Mouse (Mus musculus) cortical plate, adult 2 months (tissue): ENCODE results near the gene Braf. TPM values are rescaled to one million over a fixed set of nuclear protein-coding genes. Genes with fewer than 3 reads are reported as not detected.
A peak's percentile ranks its signal among the peaks of the same experiment; 100 is the strongest.

Experiments used
- H3K27ac ChIP-seq: fragments of 200-500 bp; 2 replicates; pipeline ENCODE4 v1.5.1; 2012; ENCODE audit warnings: low read length, control low read depth, inconsistent platforms; ENCODE audit not compliant: insufficient read depth
- H3K4me1 ChIP-seq: fragments of 200-500 bp; 2 replicates; pipeline ENCODE4 v1.6.1; 2011; ENCODE audit warnings: low read length; ENCODE audit not compliant: control insufficient read depth, insufficient read depth
- H3K4me3 ChIP-seq: fragments of 200-500 bp; 2 replicates; pipeline ENCODE4 v1.5.1; 2011; ENCODE audit warnings: mild to moderate bottlenecking, low read length, control low read depth; ENCODE audit not compliant: insufficient read depth
- CTCF ChIP-seq: fragments of 200-500 bp; IDR thresholded peaks from 2 replicates; pipeline ENCODE4 v1.5.1; 2011; ENCODE audit warnings: mild to moderate bottlenecking, control low read depth, low read length; ENCODE audit not compliant: insufficient read depth; ENCODE audit errors: extremely low read depth
- POLR2A ChIP-seq: fragments of 200-500 bp; IDR thresholded peaks from 2 replicates; pipeline ENCODE4 v1.6.1; 2011; ENCODE audit warnings: mild to moderate bottlenecking, low read length, control low read depth; ENCODE audit not compliant: insufficient read depth; ENCODE audit errors: extremely low read depth
- polyA plus RNA-seq: library from polyadenylated mRNA; depleted of rRNA; stranded (reverse); fragments of >200 nt; gene quantifications from 2 replicates; pipeline ENCODE4 v1.2.3, GENCODE M21; 2012; rRNA removed

The Braf gene
- polyA plus RNA-seq, 1 experiment = 38.5 TPM

- Histone ChIP-seq H3K4me1 (no peaks in the 10 kb centered on the region; the same call in 1 of the 2 replicates), H3K27ac (no peak overlapping the region), H3K4me3 (no peak overlapping the region)
- no peak for TF ChIP-seq POLR2A
- peak; percentile 81 for TF ChIP-seq CTCF
These were observed 162.9 kb downstream of the Braf start for GRCm38 (mm10) chr6:39562166-39563015.

GRCm38 (mm10) chr6:39559276-39559939 is 165.9 kb downstream of the Braf start:
- Histone ChIP-seq H3K4me3 (no peak overlapping the region), H3K4me1 (peaks cover 2% of the 10 kb centered on the region), H3K27ac (no peak overlapping the region)
- TF ChIP-seq CTCF (no peak), POLR2A (no peak)

- Histone ChIP-seq H3K4me3 (peak within 1 kb of the TSS; percentile 44), H3K27ac (peak within 1 kb of the TSS; percentile 48), H3K4me1 (peaks cover 2% of the 10 kb centered on the region)
- TF ChIP-seq POLR2A (0 out of 2 replicates have a peak, but pooled peaks have one; percentile 17), CTCF (no peak)
These were observed 167.5 kb downstream of the Braf start, which contains the start of gene Dennd2a for GRCm38 (mm10) chr6:39557723-39558261. Gene Dennd2a, minus strand, starts transcription at chr6:39557867.

- H3K4me3 ChIP-seq = peak overlapping the region; percentile 44
- peaks cover 2% of the 10 kb centered on the region for H3K4me1 ChIP-seq
- TF ChIP-seq POLR2A (no peak), CTCF (no peak)
- peak overlapping the region; percentile 48; the same call in 1 of the 2 replicates for H3K27ac ChIP-seq
These were observed 168.2 kb downstream of the Braf start for GRCm38 (mm10) chr6:39556900-39557659.

- H3K4me3 ChIP-seq = peak overlapping the region; percentile 12; the same call in 1 of the 2 replicates
- no peak overlapping the region for H3K27ac ChIP-seq
- TF ChIP-seq CTCF = no peak
- peaks cover 2% of the 10 kb centered on the region for H3K4me1 ChIP-seq
These were observed 169.7 kb downstream of the Braf start for GRCm38 (mm10) chr6:39555648-39555945.

- no peak overlapping the region for H3K27ac ChIP-seq
- H3K4me3 ChIP-seq = peak overlapping the region; percentile 12; the same call in 1 of the 2 replicates
- peaks cover 2% of the 10 kb centered on the region for H3K4me1 ChIP-seq
- TF ChIP-seq CTCF = no peak
- no peak for TF ChIP-seq POLR2A
These were observed 170.2 kb downstream of the Braf start for GRCm38 (mm10) chr6:39554888-39555647.

Other genes with a start within 250 kb of the Braf start
- gene Dennd2a, start 167.6 kb downstream of the Braf start, polyA plus RNA-seq = 13.1 and 14.0 TPM in 2 replicates
- 26.2 and 26.4 TPM in 2 replicates for gene Adck2, start 151.6 kb downstream of the Braf start, polyA plus RNA-seq
- 0.81 and 1.9 TPM in 2 replicates for gene Gm42420, start 139.7 kb downstream of the Braf start, polyA plus RNA-seq
- 239 and 266 TPM in 2 replicates for gene Ndufb2, start 132.9 kb downstream of the Braf start, polyA plus RNA-seq
- 305 and 307 TPM in 2 replicates for gene Mrps33, start 85.5 kb upstream of the Braf start, polyA plus RNA-seq
- 98.1 and 101 TPM in 2 replicates for gene Tmem178b, start 147.8 kb upstream of the Braf start, polyA plus RNA-seq